Mouse (Mus musculus) cerebellum, postnatal 36 days (tissue): ENCODE data around the gene Fbxw26.
"Not testable (repeated sequence)": the region's sequence is repeated elsewhere in the genome, so short reads cannot be mapped to it uniquely, and the experiment has no call there.

Experiments used
- DNase-seq, 2 experiments: peaks; one replicate each; pipeline ENCODE4 v3.0.0; 2021 to 2022; ENCODE audit warnings: mixed read lengths in 2 of 2

Gene Fbxw26

DNA sequence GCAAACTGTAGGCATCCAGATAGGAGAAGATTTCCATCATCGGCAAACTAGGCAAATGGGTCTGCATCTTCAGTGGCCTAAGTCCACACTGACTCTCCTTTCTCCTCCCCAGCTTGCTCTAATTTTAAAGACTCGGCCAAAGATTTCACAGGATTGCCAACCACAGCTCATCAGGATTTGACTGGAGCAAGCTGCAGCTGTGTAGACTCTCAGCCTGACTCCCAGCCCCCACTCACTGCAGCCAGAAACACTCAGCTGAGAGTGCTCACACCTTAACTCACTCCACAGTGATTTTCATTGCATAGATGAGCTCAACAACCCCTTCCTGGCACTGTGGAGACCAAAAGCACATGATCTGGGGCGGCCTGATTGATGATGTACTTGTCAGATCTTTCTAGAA is at the start of gene Fbxw26:
Gene Fbxw26 (minus strand): TSS at position 101 of the 400 bp plus-strand sequence.
- DNase-seq, result not testable (repeated sequence)

- no peak for DNase-seq
These were observed 49.3 kb upstream of the Fbxw26 start for GRCm38 (mm10) chr9:109795221-109795620.

DNA sequence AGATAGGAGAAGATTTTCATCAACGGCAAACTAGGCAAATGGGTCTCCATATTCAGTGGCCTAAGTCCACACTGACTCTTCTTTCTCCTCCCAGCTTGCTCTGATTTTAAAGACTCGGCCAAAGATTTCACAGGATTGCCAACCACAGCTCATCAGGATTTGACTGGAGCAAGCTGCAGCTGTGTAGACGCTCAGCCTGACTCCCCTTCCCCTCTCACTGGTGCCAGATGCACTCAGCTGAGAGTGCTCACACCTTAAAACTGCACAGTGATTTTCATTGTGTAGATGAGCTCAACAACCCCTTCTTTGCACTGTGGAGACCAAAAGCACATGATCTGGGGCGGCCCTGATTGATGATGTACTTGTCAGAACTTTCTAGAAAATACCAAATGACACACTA is 44.7 kb upstream of the Fbxw26 start, which contains the start of gene Fbxw27:
Gene Fbxw27 (minus strand): TSS at position 101 of the 400 bp plus-strand sequence.
- not testable (repeated sequence) for DNase-seq

- not testable (repeated sequence) for DNase-seq
These were observed 21.0 kb upstream of the Fbxw26 start for GRCm38 (mm10) chr9:109766841-109767240.

GRCm38 (mm10) chr9:109702600-109702999 is 43.3 kb downstream of the Fbxw26 start, which contains the start of gene Fbxw18:
Gene Fbxw18, minus strand, starts transcription at chr9:109702700.
- not testable (repeated sequence) for DNase-seq

- DNase-seq, result peak; percentile 30 to 43
These were observed 60.6 kb downstream of the Fbxw26 start for GRCm38 (mm10) chr9:109685299-109685698.
